Mouse (Mus musculus) urinary bladder, postnatal 14 days (tissue): Measurements from ENCODE around the gene Gtf3c2.

ENCODE experiments used
- DNase-seq: peaks from one replicate; pipeline ENCODE4 v3.0.0; 2021; ENCODE audit warnings: low spot score

Gtf3c2 gene

DNA sequence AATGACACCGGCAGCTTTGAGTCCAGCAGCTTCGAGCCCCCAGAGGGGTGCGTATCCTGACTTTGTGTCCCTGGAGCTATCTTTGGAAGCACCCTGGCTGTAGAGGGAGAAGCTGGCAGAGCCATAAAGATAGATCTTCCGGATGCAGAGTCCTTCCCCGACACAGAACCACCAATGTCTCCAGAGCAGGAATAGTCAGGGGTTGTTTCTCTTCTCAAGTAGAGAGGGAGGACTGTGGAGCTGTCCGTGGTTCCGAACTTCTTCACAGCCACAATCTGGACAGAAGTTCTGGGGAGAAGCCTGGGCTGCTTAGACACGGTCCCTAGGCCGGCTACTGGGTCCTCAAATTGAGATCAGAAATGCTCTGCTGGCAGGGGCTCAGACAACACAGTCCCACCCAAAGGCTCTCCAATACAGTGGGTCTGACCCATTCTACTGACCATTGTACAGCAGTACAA is 40.9 kb downstream of the Gtf3c2 start:
- no peak for DNase-seq

DNA sequence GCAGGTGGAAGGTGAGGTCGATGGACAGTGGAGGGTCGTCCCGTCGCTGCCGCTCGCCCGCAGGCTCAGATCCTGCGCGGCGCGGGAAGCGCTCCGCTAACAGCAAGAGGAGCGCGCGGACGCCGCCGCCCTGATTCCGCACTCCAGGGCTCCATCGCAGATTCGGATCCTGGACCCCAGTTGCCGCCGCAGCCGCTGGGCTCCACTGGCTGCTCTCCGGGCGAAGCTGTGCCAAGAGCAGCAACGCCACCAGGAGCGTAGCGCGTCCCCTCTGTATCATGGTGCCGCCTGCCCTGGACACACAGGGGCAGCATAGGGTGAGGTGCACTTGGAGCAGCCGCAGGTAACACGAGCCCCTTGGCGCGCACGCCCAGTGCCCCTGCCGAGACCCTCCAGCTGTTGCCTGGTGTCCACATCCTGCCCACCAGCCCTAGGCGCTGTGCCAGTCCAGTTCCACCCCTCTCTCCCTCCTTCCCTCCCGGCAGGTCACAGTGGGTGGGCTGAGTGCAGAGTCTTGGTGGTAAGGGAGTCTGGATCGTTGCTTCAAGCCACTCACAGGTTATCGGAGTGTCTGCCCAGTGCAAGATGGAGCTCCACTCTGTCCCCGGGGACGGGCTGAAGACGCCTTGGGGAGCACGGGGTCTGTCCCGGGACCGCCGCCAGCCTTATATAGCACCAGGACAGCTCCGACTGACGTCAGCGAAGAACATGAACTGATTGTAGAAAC is 41.5 kb downstream of the Gtf3c2 start, which contains the start of gene Ucn:
Gene Ucn (minus strand): TSS at position 589 of the 727 bp plus-strand sequence.
- no peak for DNase-seq

DNA sequence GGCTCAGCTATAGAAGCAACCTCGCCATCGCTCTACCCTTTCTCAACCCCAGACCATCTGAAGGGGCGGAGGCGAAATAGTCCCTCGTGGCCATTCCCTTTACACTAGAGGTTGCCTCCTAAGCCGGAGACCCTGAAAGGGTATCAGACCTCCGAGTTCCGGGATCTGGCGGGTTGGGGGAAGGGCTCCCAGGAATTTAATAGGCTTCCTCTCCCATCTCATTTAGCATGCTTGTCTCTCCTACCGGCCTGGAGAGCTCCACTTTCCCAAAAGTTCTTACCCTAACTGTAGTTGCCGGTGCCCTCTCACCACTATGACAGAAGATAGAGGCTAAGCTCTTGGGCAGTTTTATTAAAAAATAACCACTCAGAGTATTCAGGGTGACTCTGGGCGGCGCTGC is 42.3 kb downstream of the Gtf3c2 start:
- DNase-seq, result no peak

DNA sequence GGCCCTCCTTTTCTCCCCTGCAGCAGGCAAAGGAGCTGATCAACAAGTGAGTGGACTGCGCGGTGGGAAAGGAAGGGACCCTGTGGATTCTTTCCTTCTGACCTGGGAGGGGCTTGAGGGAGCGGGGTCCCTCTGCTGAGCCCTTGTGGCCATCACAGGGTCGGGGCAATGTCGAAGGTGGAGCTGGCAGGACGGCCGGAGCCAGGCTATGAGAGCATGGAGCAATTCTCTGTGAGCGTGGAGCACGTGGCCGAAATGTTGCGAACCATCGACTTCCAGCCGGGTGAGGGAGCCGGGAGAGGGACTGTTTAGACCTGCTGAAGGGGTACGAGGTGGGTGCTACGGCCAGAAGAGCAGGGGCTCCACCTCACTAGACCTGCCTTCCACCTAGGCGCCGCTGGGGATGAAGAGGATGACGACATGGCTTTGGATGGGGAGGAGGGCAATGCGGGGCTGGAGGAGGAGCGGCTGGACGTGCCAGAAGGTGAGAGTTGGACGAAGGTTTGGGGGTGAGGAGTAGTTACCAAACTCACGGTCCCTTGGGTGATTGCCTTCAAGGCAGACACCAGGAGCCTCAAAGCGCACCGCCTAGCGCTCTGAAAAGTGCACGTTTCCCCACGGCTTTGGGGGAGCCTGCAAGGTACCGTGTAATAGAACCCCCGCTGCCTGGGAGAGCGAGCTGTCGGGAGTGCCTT is 43.1 kb downstream of the Gtf3c2 start:
- no peak for DNase-seq

DNA sequence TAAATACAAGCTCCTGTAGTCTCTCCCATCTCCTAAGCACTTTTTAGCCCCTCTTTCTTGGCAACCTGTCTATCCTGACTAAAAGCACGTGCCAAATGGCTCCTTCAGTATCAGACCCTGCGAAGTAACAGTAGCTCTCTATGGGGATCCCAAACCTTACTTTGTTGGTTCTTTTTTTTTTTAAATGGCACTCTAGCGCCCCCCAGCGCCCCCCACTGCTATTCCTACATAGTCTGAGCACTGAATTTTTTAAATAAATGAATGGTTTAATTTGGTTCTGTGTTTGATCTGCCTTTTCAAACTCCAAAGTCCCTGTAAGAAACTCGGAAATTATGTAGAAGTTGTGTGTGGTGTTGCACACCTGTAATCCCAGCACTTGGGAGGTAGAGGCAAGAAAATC is 53.9 kb downstream of the Gtf3c2 start:
- DNase-seq, result no peak

DNA sequence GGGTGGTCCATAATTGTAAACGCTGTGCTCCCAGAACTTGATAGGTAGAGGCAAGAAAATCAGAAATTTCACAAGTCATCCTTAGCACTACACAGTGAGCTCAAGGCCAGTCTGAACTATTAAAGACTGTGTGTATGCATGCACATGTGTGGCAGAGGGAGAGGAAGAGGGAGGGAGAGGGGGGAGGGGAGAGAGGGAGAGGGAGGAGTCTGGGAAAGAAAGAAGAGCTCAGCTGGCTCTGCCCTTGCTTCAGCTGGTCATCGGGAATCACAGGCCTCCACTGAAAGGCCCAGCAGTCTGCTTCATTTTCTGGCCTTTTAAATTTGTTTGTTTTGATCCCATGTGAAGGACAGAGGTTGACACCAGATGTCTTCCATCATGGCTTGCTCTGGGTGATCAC is 56.5 kb downstream of the Gtf3c2 start:
- DNase-seq, result no peak

DNA sequence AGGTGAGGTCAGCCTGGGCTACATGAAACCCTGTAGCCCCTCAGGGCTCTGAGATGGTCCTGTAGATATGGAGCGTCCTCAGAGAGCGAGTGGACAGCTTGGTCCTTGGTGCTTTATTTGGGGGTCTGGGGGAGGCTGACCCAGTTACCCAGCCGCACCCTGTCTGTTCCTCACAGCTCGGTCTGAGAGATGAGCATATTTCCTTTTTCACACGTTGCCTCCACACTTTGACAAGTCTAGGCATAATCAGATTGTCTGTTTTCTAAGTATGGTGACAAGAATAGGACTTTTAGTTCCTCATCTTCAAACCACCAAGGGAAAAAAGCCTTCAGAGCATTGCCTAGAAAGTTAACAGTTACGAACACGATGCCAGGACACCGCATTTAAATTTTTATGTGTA is 58.8 kb downstream of the Gtf3c2 start:
- no peak for DNase-seq

DNA sequence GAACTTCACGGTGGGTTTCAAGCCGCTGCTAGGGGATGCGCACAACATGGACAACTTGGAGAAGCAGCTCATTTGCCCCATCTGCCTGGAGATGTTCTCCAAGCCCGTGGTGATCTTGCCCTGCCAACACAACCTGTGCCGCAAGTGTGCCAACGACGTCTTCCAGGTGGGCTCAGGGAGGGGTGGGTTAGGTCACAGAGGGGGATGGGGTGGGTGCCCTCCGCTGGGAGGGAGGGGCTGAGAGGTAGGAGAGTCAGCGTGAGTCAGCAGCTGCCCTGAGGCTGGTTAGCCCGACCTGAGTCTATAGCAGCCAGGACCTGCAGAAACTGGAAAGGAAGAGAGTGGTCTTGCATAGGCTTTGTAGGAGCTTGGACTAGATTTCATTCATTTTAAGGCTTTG is 63.0 kb downstream of the Gtf3c2 start:
- DNase-seq, result no peak

DNA sequence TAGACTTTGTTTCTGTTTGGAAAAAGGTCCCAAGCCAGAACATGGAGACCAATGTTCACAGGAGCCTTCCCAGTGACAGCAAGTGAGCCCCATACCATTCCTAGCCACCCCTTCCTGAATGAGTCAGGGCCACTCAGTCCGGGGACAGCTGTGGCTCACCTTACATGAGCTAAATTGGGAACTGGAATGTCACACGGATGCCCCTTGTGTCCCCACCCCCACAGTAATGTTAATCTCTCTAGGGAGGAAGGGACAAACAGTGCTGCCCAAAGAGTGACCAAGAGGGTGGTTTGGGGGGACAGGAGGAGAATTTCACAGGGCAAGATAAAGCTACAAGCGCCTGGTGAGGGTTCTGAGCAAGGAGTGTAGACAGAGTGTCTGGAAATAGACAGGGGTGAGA is 63.6 kb downstream of the Gtf3c2 start, which contains the start of gene Trim54:
Gene Trim54 (plus strand): TSS at position 359 of the 400 bp plus-strand sequence.
- no peak for DNase-seq

DNA sequence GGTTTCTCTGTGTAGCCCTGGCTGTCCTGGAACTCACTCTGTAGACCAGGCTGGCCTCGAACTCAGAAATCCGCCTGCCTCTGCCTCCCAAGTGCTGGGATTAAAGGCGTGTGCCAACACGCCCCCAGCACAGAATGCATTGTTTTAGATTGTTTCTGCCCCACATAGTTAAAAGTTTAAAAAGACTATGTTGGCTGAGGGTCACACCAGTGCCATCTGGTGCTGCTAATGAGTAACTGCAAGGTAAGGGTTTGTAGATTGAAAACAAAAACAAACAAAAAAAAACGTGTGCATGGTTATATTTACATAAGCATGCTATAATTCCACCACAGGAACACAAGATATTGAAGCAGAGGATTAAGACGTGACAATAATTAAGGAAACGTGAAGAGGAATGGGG is 69.2 kb downstream of the Gtf3c2 start:
- DNase-seq, result no peak

DNA sequence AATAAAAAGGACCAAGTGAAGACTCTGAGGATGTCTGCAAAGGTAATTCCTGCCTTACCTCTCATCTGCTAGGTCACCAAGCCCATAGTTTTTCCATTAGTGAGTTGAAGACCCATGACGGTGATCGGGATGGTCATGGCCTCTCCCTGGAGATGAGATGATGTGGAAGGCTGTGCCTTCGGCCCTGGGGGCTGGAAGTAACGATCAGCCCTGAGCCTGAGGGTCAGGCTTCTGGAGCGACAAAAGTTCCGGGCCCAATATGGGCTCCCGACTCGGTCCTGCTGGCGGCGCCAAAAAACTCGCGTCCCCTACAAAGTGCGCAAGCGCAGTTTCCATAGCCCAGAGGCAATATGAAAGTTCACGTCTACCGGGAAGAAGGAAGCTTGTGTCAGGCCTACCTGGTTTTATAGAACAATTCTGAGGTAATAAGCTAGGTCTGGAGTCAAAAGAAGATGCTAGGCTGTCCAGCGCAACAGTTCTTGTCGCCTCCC is 71.9 kb downstream of the Gtf3c2 start, which contains the start of gene Slc30a3:
Gene Slc30a3 (minus strand): TSS at position 238 of the 491 bp plus-strand sequence.
- DNase-seq, result no peak
